Mouse (Mus musculus) spleen, postnatal 10 days (tissue): ENCODE data around the gene Catsperg1.
A peak's percentile ranks its signal among the peaks of the same experiment; 100 is the strongest.
"Not testable (repeated sequence)": the region's sequence is repeated elsewhere in the genome, so short reads cannot be mapped to it uniquely, and the experiment has no call there.

Experiments
- DNase-seq, 2 experiments: peaks; one replicate each; pipeline ENCODE4 v3.0.0; 2021 to 2022; ENCODE audit warnings: low spot score in 2 of 2

Gene Catsperg1

DNA sequence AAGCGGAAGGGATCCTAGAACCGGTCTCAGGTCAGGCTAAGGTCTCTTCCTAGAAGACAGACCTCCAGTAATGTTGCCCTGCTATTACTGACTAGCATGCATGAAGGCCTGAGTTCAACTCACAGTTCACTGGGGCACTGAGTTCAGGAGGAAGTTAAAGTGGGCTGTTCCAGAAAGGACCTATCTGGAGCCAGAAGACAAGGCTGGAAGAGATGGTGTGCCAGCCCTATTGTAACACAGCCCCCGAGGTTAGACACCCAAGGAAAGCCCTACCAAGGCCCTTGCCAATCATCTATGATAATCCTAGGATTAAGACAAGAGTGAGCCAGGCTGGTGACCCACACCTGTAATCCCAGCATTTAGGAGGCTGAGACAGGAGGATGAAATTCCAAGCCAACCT is 17.7 kb upstream of the Catsperg1 start:
- no peak for DNase-seq

DNA sequence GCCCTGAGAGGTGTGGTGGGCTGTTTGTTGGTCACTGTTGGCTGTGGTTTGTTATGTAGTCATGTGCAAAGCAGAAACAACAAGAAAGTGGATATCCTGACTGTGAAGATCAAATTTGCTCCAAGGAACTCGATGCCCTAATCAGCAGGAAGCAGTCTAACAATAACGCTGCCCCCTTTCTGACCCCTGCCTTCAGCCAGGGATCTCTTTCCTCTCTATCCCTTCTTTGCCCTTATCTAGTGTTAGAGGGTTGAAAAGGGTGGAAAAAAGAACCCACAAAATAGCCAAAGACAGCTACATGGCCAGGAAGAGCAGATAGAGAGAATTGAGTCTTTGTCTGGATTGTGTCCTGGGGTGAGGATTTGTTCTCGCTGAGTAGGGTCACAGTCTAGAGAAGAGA is 16.7 kb upstream of the Catsperg1 start:
- DNase-seq, result no peak

DNA sequence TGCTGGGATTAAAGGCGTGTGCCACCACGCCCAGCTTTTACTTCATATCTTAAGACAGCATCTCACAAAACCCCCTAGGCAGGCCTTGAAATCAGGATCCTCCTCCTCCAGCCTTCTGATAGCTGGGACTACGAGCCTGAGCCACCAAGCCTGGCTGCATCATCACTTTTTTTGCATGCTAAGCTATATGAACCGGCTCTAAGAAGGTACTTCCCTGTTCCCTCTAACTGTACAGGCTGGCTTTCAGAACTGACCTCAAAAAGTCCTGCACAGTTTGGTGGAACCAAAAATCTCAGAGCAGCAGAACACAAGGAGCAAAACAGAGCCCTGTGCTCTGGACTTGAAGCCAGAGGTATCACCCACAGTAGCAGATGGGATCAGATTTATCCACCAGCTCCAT is 14.4 kb upstream of the Catsperg1 start:
- DNase-seq, result no peak

DNA sequence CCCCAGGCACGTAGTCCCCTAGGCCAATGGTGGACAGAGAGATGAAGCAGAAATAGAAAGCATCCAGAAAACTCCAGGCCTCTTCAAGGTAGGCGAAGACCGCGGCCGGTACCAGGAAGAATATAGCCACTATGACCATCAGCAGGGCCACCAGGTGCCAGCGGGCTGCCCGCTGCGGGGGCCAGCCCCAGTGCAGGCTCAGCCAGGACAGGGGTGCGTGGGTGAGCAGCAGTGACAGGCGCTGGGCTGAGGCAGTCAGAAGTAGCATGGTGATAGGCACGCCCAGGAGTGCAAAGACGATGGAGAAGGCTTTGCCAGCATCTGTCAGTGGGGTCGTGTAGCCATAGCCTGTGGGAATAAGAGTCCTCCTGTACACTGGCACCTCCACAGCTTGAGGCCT is 11.7 kb upstream of the Catsperg1 start:
- no peak for DNase-seq

DNA sequence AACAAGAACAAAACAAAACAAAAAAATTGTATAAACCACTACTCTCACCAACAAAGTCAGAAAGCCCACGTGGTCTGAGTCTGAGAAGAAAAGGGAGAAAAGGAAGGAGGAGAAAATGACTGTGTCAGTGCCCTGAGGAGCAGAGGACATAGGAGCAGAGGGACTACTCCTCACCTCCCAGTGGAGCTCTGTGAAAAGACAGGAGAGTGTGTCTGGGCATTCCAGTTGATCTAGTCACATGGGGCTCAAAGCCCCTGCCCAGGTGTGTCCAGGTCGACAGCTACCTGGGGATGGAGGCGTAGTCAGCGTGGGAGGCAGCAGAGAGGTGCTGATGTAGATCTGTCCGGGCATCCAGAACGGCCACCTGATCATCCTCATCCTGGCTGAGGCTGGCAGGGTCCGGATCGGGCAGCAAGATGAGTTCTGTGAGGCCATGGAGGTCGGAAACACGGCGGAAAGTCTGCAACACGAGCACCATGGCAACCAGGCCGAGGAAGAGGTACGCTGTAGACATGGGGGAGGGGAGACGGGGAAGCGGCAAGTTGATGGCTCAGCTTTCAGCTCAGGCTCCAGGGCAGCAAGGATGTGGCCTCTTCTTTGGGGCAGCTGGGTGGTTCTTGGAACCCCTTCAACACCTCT is 11.0 kb upstream of the Catsperg1 start:
- no peak for DNase-seq

DNA sequence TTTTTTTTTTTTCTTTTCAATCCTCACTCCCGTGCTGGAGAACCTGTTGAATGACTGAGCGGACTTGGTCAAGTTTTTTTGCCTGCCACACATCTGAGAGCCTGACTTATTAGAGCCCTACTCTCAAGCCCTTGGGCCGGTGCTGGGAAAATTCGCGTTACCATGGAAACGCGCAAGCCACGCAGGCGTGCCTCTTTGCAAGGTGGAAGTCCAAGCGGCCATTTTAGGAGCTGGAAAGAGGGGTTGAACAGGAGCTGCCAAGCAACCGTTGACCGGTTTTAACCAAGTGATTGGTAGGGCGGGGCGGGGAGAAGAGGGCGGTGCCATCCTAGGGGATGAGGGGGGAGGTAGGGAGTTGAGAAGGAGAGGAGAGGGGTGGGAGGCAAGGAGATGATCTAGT is 1.0 kb upstream of the Catsperg1 start:
- no peak for DNase-seq

DNA sequence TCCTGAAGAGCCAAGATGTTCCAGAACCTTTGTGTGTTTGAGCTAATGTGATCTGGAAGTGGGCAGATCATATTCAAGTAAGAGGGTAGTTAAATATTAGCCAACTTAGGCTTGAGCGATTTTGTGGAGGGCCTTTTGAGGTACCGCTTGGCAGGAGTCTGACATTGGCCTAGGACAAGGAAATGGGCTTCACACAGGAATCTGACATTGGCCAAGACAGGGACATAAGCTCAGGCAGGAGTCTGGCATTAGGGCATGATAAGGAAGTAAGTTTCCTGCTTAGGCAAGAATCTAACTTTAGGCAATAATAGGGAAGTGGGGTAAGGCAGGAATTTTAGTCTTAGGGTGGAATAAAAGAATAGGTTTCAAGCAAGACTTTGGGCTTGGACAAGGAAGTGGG is 401 bp upstream of the Catsperg1 start:
- no peak for DNase-seq

DNA sequence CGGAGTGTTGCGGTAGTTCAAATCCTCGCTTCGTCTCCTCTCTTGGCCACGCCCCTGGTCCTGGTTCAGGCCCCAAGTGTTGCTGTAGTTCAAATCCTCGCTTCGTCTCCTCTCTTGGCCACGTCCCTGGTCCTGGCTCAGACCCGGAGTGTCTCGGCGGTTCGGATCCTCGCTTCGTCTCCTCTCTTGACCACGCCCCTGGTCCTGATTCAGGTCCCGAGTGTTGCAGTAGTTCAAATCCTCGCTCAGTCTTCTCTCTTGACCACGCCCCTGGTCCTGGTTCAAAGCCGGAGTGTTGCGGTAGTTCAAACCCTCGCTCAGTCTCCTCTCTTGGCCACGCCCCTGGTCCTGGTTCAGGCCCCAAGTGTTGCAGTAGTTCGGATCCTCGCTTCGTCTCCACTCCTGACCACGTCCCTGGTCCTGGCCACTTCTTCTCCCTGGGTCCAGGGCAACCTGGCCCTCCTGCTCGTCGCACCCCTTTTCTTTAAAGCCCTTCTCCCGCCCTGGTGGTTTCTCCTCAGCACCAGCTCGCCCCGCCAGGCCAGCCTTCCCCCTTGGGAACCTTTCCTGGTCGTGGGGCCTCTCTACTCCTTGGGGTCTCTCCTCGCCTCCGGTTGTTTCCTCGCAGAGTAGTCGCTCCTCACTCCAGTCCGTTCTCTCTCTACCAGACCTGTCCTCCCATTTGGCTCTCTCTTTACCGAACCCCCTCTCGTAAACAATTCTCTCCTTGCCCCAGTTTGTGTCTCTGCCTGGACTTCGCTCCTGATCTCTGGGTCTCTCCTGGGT is 867 bp downstream of the Catsperg1 start:
- not testable (repeated sequence) for DNase-seq

DNA sequence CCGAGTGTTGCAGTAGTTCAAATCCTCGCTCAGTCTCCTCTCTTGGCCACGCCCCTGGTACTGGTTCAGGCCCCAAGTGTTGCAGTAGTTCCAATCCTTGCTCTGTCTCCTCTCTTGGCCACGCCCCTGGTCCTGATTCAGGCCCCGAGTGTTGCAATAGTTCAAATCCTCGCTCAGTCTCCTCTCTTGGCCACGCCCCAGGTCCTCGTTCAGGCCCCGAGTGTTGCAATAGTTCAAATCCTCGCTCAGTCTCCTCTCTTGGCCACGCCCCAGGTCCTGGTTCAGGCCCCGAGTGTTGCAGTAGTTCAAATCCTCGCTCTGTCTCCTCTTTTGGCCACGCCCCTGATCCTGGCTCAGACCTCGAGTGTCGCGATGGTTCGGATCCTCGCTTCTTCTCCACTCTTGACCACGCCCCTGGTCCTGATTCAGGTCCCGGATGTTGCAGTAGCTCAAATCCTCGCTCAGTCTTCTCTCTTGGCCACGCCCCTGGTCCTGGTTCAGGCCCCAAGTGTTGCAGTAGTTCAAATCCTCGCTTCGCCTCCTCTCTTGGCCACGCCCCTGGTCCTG is 1.6 kb downstream of the Catsperg1 start:
- DNase-seq, result no peak

DNA sequence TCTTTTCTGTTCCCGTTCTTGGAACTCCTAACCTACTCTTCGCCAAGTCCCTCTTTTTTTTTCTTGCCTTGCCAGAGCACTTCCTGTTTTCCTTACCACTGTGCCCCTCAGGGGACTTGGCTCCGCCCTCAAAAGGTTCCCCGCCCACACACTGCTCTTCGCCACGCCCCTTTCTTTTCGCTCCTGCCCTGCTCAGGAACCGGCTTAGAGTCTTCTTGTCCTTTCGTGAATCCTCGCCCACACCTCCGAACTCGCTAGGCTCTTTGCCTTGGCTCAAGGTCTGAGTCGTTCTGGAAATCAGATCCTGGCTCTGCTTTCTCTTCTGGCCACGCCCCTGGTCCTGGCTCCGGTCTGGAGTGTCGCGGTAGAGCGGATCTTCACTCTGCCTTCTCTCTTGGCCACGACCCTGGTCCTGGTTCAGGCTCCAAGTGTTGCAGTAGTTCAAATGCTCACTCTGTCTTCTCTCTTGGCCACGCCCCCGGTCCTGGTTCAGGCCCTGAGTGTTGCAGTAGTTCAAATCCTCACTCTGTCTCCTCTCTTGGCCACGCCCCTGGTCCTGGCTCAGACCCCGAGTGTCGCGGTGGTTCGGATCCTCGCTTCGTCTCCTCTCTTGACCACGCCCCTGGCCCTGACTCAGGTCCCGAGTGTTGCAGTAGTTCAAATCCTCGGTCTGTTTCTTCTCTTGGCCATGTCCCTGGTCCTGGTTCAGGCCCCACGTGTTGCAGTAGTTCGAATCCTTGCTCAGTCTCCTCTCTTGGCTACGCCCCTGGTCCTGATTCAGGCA is 2.2 kb downstream of the Catsperg1 start:
- peak; percentile 69 to 87 for DNase-seq

DNA sequence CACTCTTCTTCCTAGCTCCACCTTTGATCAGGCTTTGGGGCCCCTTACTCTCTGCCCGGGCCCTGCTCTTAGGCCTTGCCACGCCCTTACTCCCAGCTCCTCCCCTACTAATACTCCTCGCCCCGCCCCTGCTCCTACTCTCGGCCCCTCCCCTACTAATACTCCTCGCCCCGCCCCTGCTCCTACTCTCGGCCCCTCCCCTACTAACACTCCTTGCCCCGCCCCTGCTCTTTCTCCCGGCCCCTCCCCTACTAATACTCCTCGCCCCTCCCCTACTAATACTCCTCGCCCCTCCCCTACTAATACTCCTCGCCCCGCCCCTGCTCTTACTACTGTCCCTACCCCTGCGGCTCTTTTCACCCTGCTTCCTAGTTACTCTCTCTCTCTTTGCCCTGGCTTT is 2.8 kb downstream of the Catsperg1 start:
- DNase-seq, result peak in 1 of 2 experiments; percentile 69

DNA sequence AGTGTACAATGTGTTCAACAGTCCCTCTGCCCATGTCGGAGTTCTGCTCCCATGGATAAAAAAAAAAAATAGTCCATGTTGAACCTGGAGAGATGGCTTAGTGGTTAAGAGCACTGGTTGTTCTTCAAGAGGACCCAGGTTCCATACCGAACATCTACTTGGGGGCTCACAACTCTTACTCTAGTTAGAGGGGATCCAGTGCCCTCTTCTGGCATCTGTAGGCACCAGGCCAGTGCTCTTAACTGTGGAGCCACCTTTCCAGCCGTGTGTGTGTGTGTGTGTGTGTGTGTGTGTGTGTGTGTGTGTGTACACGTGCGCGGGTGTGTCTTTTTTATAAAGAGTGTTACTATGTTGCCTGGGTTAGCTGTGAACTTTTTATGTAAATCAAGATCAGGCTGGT is 11.3 kb downstream of the Catsperg1 start:
- DNase-seq, result no peak

DNA sequence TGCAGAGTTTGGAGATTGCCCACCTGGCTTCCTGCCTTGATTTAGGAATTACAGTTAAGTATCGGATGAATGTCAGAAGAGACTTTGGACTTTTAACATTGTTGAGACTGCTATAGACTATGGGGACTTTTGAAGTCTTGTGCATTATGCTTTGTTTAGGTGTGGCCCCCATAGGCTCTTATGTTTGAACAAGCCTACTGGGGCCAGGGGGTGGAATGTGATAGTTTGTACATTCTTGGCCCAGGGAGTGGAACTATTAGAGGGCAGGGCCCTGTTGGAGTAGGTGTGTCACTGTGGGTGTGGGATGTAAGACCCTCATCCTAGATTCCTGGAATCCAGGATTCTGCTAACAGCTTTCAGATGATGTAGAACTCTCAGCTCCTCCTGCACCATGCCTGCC is 19.6 kb downstream of the Catsperg1 start:
- DNase-seq, result not testable (repeated sequence)

DNA sequence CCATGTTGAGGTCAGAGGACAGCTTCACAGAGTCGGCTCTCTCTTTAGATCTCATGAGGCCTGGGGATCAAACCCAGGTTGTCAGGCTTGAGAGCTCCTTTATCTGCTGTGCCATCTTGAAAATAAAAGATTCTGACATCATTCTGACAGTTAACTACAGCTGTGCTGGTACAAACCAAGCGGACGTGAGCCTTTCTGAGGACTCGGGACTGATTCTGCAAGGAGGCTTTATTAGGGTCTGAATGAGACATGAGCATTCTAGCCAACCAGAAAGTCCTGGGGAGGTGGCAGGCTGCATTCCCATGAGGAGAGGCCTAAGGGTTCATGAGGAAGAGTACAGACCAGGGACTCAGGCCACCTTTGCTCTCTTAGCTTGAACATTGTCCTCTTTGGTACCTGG is 32.5 kb downstream of the Catsperg1 start:
- not testable (repeated sequence) for DNase-seq

DNA sequence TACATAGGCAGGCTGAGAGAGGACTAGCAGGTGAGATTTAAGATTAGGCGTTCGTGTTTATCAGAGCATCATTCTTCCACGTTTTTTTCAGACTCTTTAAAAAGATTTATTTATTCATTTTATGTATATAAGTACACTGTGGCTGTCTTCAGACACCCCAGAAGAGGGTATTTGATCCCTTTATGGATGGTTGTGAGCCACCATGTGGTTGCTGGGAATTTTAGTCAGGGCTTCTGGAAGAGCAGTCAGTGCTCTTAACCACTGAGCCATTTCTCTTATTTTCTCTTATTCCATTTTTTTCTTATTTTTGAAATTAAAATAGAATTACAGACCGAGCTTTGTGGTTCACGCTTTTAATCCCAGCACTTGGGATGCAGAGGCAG is 33.0 kb downstream of the Catsperg1 start:
- DNase-seq, result no peak

DNA sequence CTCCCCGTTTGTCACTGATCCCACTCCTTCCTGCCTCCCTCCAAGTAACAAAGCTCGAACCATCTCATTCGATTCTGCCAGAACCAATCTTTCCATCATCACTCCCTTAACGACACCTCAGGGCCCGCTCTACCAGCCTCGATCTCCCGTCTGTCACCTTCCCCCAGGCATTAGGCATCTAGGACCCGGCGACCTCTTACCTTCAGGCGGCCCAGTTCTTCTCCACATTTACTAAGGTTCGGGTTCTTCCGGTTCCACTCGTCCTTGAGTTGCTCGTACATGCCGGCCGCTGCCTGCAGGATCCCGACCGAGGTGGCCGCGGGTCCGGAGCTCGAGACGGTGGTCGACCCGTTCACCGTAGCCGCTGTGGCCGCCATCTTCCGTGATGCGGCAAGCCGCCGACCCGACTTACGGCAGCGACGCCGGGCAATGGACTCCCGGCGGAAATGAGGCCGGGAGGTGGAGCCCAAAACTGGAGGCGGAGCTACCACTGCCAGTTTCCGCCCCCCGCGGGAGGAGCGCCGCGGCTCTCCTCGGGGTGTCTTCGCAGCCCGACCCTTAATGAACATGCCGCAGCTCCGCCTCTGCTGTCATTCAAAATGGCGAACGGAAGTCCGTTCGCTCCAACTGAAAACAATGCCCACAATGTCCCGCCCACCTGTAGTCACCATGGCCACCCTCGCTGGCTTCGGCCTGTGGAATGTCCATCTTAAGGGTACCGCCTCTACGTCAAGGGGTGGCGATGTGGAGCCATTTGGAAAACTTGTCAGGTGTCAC is 33.6 kb downstream of the Catsperg1 start, which contains the start of gene Psmd8:
TSS of gene Psmd8 (minus strand) at position 625 of the 777 bp plus-strand sequence.
- DNase-seq, result peak; percentile 89 to 96

DNA sequence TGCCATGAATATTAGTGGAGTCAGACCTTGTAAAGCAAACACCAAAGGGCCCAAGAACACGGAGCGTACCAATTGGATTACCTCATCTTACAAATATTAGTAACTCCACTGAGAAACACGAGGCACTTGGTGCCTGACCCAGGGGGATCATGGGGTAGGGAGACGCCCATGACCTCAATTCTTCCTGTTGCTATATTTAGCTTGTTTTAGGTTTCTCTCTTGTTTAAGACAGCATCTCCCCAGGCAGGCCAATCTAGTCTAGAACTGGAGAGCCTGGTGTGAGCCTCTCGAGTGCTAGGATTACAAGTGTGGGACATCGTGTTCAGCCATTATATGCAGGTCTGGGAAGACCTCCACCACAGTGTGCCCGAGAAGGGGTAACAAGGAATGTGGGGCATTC is 34.5 kb downstream of the Catsperg1 start:
- peak in 1 of 2 experiments; percentile 25 for DNase-seq

DNA sequence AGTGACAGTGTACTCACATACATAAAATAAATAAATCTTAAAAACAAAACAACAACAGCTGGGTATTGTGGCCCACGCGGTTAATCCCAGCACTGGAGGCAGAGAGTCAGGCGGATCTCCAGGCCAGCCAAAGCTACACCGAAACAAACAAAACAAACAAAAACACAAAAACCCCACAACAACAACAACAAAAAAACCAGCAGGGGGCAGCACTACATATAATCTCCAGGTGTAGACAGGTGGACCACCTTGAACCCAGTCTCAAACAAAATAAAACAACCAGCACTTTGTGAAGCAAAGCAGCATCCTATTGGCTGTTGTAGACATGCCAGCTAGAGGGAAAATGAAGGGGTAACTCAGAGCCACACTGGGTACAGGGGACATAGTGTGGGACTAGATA is 35.7 kb downstream of the Catsperg1 start:
- DNase-seq, result peak in 1 of 2 experiments; percentile 26

DNA sequence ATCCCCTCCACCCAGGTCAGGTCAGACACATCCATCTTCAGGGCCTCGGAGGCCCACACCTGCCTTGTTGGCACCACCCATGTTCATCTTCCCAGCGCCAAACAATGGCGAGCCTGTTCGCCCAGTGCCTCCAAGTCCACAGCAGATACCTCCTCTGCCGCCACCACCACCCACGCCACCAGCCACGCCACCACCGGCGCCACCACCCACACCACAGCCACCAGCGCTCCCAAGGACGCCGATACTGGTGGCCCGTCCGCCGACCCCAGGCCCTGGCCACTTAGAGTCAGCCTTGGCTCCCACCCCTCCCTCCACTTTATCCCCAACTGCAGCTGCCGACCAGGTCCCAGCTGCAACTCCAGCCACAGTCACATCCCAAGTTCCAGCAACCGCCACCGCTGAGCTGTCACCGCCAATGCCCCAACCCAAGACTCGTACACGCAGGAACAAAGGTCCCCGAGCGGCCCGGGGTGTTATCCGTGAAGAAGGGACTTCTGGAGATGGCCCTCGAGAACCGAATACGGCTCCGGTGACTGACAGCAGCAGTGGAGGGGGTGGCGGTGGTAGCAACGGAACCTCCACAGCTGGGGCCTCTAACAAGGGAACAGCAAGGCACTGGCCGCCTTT is 41.3 kb downstream of the Catsperg1 start:
- DNase-seq, result no peak

DNA sequence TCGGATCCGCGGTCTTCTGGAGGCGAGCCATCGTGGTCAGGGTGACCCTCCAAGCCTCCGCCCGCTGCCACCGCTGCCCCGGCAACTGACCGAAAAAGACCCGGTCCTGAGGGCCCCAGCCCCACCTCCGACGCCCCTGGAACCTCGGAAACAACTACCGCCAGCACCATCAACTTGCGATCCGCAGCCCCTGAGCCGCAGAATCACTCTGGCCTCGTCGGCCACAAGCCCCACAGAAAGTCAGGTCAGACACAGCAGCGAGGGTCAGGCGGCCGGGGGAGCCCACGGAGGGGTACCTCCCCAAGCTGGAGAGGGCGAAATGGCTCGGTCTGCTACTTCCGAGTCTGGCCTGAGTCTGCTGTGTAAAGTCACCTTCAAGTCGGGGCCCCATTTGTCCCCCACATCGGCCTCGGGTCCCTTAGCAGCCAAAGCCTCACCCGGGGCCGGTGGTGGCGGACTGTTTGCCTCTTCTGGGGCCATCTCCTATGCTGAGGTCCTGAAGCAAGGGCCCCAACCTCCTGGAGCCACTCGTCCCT is 42.2 kb downstream of the Catsperg1 start:
- no peak for DNase-seq
